Mouse (Mus musculus): ENCODE measurements around the gene Il33.

DNA sequence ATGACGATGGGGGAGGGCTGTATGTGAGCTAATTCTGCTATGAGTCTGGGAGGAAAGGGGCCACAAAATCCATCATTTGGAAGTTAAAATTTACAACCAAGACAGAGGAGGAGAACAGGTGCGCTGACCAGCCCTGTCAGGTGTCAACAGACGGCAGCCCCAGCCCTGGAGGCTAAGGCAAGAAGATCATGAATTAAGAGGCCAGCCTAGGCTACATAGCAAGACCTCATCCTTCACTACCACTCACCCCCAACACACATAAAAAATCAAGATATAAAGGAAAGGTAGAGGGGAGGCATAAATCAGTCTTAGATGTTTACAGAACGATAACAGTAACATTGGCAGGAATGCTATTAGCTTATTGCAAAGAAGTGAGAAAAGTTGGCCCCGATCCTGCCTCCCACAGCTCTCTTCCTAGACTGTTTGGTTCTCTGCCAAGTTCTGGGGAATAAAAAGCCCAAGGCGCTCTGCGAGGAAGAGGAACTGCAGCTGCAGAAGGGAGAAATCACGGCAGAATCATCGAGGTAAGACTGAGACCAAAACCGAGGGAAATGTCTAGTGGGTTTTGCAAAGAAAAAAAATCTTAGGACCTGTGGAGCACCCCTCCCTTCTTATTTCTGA lies at the start of gene Il33:
- TF ChIP-seq CTCF (IDR thresholded peaks at IDR 0.05; ENCODE audit: insufficient read depth, low read length) (no peak), POLR2A (IDR thresholded peaks at IDR 0.05; ENCODE audit: borderline replicate concordance, extremely low read depth, low read depth, low read length) (0 out of 2 replicates have a peak, but pooled peaks have one; percentile 22)

All from lung, adult 2 months (tissue).